Mouse (Mus musculus) common myeloid progenitor, adult 5-6 weeks (primary cell): ENCODE measurements at regions not wholly inside any gene's neighbourhood (a gene's known extent, or its start where the extent isn't known, plus 50 kb on each side); places are given as distances from the start of the nearest gene placed in this dataset.

Experiments
- ATAC-seq: replicated peaks from 2 replicates; pipeline ENCODE4 v1.8.0; 2016; ENCODE audit warnings: low read depth, mild to moderate bottlenecking, moderate TSS enrichment, inconsistent platforms; ENCODE audit not compliant: poor library complexity, severe bottlenecking

DNA sequence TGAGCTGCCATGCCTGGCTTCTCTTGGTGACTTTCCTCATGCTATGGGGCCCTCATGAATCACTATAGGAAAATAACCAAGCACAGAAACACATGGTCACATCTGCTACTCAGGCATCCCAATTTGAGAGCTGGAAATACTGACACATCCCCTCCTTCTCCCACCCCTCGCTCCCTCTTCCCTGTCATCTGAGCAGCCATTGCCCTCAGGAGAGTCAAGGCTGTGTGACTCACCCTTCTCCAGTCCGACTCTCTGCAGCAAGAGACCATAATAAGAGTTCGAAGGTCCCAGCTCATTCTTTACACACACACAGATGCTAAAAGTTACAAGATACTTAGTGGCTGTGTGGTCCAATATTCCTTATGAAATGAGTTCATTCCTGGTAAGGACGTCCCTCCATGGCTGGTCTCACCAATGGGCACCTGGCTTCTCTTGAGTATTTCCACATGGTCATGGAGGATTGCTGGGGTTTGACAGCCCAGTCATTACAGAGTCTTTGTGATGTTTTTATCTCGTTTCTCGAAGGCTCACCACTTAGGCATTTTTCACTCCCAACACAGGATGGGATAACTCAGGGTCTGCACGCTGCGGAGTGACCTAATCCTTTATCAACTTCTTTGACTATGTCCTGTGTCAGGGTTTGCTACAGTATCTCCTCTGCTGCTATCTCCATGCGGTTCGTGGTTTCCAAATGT lies 74.8 kb upstream of the Lnx1 start:
- no peak for ATAC-seq

DNA sequence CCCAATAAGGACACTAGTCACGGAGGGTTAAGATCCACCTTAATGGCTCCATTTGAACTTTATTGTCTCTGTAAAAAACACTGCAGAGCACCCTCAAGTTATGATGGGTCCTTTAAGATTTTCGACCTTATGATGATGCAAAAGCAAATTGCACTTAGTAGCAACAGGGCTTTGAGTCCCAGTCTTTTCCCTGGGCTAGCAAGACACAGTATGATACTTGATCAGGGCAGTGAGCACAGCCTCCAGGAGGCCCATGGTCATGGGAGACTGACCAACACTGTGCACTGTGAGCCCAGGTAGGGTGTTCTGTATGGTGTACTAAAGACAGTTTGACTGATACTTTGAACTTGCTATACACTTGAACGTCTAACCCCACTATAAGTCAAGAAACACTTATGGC lies 73.4 kb upstream of the Lnx1 start:
- ATAC-seq, result no peak

GRCm38 (mm10) chr5:74775596-74775995 lies 72.9 kb upstream of the Lnx1 start:
- no peak for ATAC-seq

DNA sequence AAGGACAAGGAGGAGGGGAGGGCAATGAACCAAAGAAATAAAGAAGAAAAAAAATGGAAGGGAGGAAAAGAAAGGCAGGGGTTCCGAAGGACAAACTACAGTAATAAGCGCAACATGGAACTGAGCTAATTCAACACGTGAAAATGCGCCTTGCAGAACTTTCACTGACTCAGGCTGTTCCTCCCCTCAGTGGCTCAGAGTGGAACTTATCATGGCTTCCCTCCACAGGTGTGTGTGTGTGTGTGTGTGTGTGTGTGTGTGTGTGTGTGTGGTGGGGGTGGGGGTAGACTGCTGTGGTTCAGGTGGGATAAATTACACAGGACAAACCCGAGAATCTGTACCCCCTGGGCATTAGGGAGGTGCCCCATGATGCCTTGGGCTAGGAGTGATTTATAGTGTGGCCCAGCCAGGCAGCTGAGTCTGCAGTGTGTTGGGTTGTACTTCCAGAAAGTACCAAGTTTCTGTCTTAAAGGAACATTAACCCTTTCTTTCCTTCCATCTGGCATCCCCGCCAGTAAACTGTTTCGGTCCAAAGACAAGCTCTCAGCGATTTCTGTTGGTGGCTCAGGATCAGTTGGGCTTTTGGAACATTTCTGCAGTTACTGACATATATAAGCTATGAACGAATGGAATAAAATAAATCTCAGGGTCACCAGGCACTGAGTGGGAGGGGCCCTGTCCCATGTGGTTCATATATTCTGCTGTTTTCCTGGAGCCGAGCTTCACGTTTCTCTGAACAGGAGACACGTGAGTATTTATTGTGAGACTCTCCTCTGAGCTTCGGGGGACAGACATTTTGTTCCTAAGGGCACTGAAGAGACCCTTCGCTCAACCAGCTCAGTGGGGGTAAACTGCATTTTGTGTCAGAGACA lies 71.1 kb upstream of the Lnx1 start:
- ATAC-seq, result no peak

GRCm38 (mm10) chr5:74771121-74771520 lies 68.4 kb upstream of the Lnx1 start:
- no peak for ATAC-seq

GRCm38 (mm10) chr5:74769023-74769422 lies 66.3 kb upstream of the Lnx1 start:
- ATAC-seq, result no peak

GRCm38 (mm10) chr5:74767993-74768392 lies 65.3 kb upstream of the Lnx1 start:
- ATAC-seq, result no peak

- no peak for ATAC-seq
These were observed 63.5 kb upstream of the Lnx1 start for GRCm38 (mm10) chr5:74766211-74766610.

- ATAC-seq, result no peak
These were observed 62.5 kb upstream of the Lnx1 start for GRCm38 (mm10) chr5:74765061-74765767.

DNA sequence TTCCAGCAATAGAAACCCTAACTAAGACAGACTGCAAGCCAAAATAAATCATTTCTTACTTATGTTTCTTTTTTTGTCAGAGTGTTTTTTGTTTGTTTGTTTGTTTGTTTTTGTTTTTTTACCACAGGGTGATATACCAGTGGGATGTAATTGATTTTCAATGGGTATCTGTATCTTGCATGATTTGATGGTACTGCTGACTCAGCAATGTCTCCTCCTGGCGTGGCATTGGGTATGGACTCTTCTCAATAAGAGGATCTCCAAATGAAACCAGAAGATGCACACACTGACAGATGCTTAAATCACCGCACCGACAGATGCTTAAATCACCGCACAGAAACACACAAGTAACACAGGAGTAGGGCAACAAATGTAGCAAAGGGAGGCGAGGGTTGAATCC lies 54.8 kb upstream of the Lnx1 start:
- ATAC-seq, result no peak

- ATAC-seq, result no peak
These were observed 50.2 kb upstream of the Lnx1 start for GRCm38 (mm10) chr5:74752961-74753360.
